Mouse (Mus musculus) MEL (cell line): ENCODE results near the gene Casp6. TPM values are rescaled to one million over a fixed set of nuclear protein-coding genes. Genes with fewer than 3 reads are reported as not detected.
A peak's percentile ranks its signal among the peaks of the same experiment; 100 is the strongest.

Source experiments
- DNase-seq: peaks from one replicate; pipeline ENCODE4 v3.0.0; 2011; ENCODE audit warnings: low read depth, low spot score
- H3K27ac ChIP-seq: 2 replicates; pipeline ENCODE4 v1.5.1; 2012; ENCODE audit warnings: low read depth, mild to moderate bottlenecking, control low read depth, low read length, moderate library complexity; ENCODE audit not compliant: control insufficient read depth
- H3K27me3 ChIP-seq, 2 experiments: fragments of 150-350 bp in 1 of 2; sonication (generic) in 1 of 2; 2 replicates each; pipeline ENCODE4 v1.6.1; 2012; ENCODE audit warnings: low read length in 2 of 2, mild to moderate bottlenecking in 2 of 2, improper control_type of control experiment in 1 of 2, moderate library complexity in 1 of 2; ENCODE audit not compliant: insufficient read depth in 2 of 2, control insufficient read depth in 1 of 2
- H3K36me3 ChIP-seq, 2 experiments: 2 replicates each; pipeline ENCODE4 v1.6.1; 2012 to 2014; ENCODE audit warnings: low read length in 2 of 2, improper control_type of control experiment in 1 of 2, inconsistent platforms in 1 of 2, mild to moderate bottlenecking in 1 of 2; ENCODE audit not compliant: insufficient read depth in 2 of 2, control insufficient read depth in 1 of 2
- H3K4me1 ChIP-seq, 2 experiments: fragments of 150-350 bp in 1 of 2; sonication (generic) in 1 of 2; 2 replicates each; pipeline ENCODE4 v1.6.1; 2012; ENCODE audit warnings: low read length in 2 of 2, improper control_type of control experiment in 1 of 2, mild to moderate bottlenecking in 1 of 2; ENCODE audit not compliant: insufficient read depth in 2 of 2, control insufficient read depth in 1 of 2
- H3K4me3 ChIP-seq, 2 experiments: fragments of 150-350 bp in 1 of 2; sonication (generic) in 1 of 2; 2 replicates each; pipeline ENCODE4 v1.5.1; 2012; ENCODE audit warnings: low read depth in 2 of 2, low read length in 2 of 2, mild to moderate bottlenecking in 2 of 2, moderate library complexity in 2 of 2, control low read depth in 1 of 2, improper control_type of control experiment in 1 of 2; ENCODE audit not compliant: control insufficient read depth in 1 of 2, insufficient read depth in 1 of 2
- H3K79me2 ChIP-seq: 2 replicates; pipeline ENCODE4 v1.6.1; 2012; ENCODE audit warnings: mild to moderate bottlenecking, low read length, moderate library complexity; ENCODE audit not compliant: control insufficient read depth, poor library complexity, insufficient read depth
- H3K9ac ChIP-seq: 2 replicates; pipeline ENCODE4 v1.6.1; 2012; ENCODE audit warnings: low read depth, mild to moderate bottlenecking, control low read depth, low read length, moderate library complexity; ENCODE audit not compliant: control insufficient read depth, poor library complexity, severe bottlenecking
- H3K9me3 ChIP-seq: fragments of 150-350 bp; sonication (generic); replicated peaks from 2 replicates; pipeline ENCODE4 v1.6.1; 2012; ENCODE audit warnings: mild to moderate bottlenecking, low read length, improper control_type of control experiment, moderate library complexity; ENCODE audit not compliant: insufficient read depth
- CHD1 ChIP-seq: IDR thresholded peaks from 2 replicates; pipeline ENCODE4 v1.6.1; 2012; ENCODE audit warnings: low read depth, mild to moderate bottlenecking, inconsistent platforms, low read length, improper control_type of control experiment
- CHD2 ChIP-seq: IDR thresholded peaks from 2 replicates; pipeline ENCODE4 v1.6.1; 2011; ENCODE audit warnings: low read length, improper control_type of control experiment
- CTCF ChIP-seq, 3 experiments: IDR thresholded peaks in 2 of 3; conservative IDR thresholded peaks in 1 of 3; 2 replicates each; pipeline ENCODE4 v1.5.1; 2011 to 2012; ENCODE audit warnings: low read length in 3 of 3, low read depth in 2 of 3, mild to moderate bottlenecking in 2 of 3, improper control_type of control experiment in 1 of 3, inconsistent platforms in 1 of 3, mixed read lengths in 1 of 3, moderate library complexity in 1 of 3; ENCODE audit not compliant: control insufficient read depth in 1 of 3, insufficient read depth in 1 of 3, poor library complexity in 1 of 3, severe bottlenecking in 1 of 3
- ELF1 ChIP-seq: IDR thresholded peaks from 2 replicates; pipeline ENCODE4 v1.6.1; 2014; ENCODE audit warnings: low read depth, mild to moderate bottlenecking, inconsistent platforms, low read length, improper control_type of control experiment, moderate library complexity
- EP300 ChIP-seq, 2 experiments: IDR thresholded peaks; 2 replicates each; pipeline ENCODE4 v1.6.1; 2011; ENCODE audit warnings: improper control_type of control experiment in 2 of 2, low read length in 2 of 2, low read depth in 1 of 2, mild to moderate bottlenecking in 1 of 2
- GATA1 ChIP-seq: IDR thresholded peaks from 2 replicates; pipeline ENCODE4 v1.6.1; 2011; ENCODE audit warnings: low read depth, low read length, improper control_type of control experiment
- HCFC1 ChIP-seq: IDR thresholded peaks from 2 replicates; pipeline ENCODE4 v1.6.1; 2012; ENCODE audit warnings: low read depth, mild to moderate bottlenecking, inconsistent platforms, low read length, improper control_type of control experiment, moderate library complexity
- JUND ChIP-seq: IDR thresholded peaks from 2 replicates; pipeline ENCODE4 v1.6.1; 2011; ENCODE audit warnings: low read depth, mild to moderate bottlenecking, improper control_type of control experiment, low read length
- KAT2A ChIP-seq: conservative IDR thresholded peaks from 2 replicates; pipeline ENCODE4 v1.6.1; 2012; ENCODE audit warnings: low read depth, low read length, improper control_type of control experiment, inconsistent platforms
- MAX ChIP-seq: IDR thresholded peaks from 2 replicates; pipeline ENCODE4 v1.6.1; 2011; ENCODE audit warnings: low read length, improper control_type of control experiment
- MXI1 ChIP-seq: IDR thresholded peaks from 2 replicates; pipeline ENCODE4 v1.6.1; 2011; ENCODE audit warnings: mild to moderate bottlenecking, low read depth, low read length, improper control_type of control experiment
- MYC ChIP-seq: IDR thresholded peaks from 2 replicates; pipeline ENCODE4 v1.6.1; 2011; ENCODE audit warnings: low read depth, mild to moderate bottlenecking, low read length, improper control_type of control experiment, moderate library complexity
- NELFE ChIP-seq: IDR thresholded peaks from 2 replicates; pipeline ENCODE4 v1.6.1; 2011; ENCODE audit warnings: low read depth, low read length, improper control_type of control experiment
- POLR2AphosphoS2 ChIP-seq: IDR thresholded peaks from 2 replicates; pipeline ENCODE4 v1.6.1; 2011; ENCODE audit warnings: low read length, improper control_type of control experiment
- TAL1 ChIP-seq: IDR thresholded peaks from 2 replicates; pipeline ENCODE4 v1.6.1; 2012; ENCODE audit warnings: mild to moderate bottlenecking, inconsistent platforms, low read length, moderate library complexity, mixed read lengths
- TBP ChIP-seq: IDR thresholded peaks from 2 replicates; pipeline ENCODE4 v1.8.0; 2011; ENCODE audit warnings: low read depth, low read length, improper control_type of control experiment
- USF2 ChIP-seq, 2 experiments: IDR thresholded peaks; 2 replicates each; pipeline ENCODE4 v1.6.1; 2011 to 2012; ENCODE audit warnings: improper control_type of control experiment in 2 of 2, low read length in 2 of 2, borderline replicate concordance in 1 of 2, inconsistent platforms in 1 of 2, low read depth in 1 of 2, mild to moderate bottlenecking in 1 of 2; ENCODE audit not compliant: insufficient read depth in 1 of 2
- ZKSCAN1 ChIP-seq: IDR thresholded peaks from 2 replicates; pipeline ENCODE4 v1.6.1; 2012; ENCODE audit warnings: low read depth, mild to moderate bottlenecking, inconsistent platforms, low read length, improper control_type of control experiment, moderate library complexity
- ZNF384 ChIP-seq: IDR thresholded peaks from 2 replicates; pipeline ENCODE4 v1.6.1; 2012; ENCODE audit warnings: low read depth, mild to moderate bottlenecking, inconsistent platforms, low read length, improper control_type of control experiment
- polyA plus RNA-seq, 2 experiments: library from polyadenylated mRNA; stranded (reverse) in 1 of 2; unstranded in 1 of 2; fragments of >175 nt in 1 of 2; fragments of >200 nt in 1 of 2; gene quantifications; 2 replicates each; pipeline versions ENCODE4 v1.2.1 to v1.2.4; 2012; ENCODE audit warnings: low replicate concordance in 2 of 2, low read depth in 1 of 2; ENCODE audit not compliant: insufficient read length in 2 of 2, insufficient read depth in 1 of 2, missing spikeins in 1 of 2
- total RNA-seq: library from RNA; depleted of rRNA; stranded (reverse); fragments of 300-350 nt; gene quantifications from 2 replicates; pipeline ENCODE4 v1.2.3, GENCODE M21; 2012

Gene Casp6
- total and polyA plus RNA-seq, 3 experiments, result 8.7 to 34.2 TPM; not detected in 1

GRCm38 (mm10) chr3:129893143-129893542 is 8.1 kb upstream of the Casp6 start:
- Histone ChIP-seq H3K79me2 (no peaks in the 10 kb centered on the region), H3K36me3 (peaks cover 0 to 20% of the 10 kb centered on the region in 2 experiments; a peak in 2 of 4 replicates)

GRCm38 (mm10) chr3:129896591-129896990 is 4.6 kb upstream of the Casp6 start:
- no peak overlapping the region for H3K27ac ChIP-seq
- H3K9ac ChIP-seq, result no peak overlapping the region
- no peaks in the 10 kb centered on the region for H3K79me2 ChIP-seq
- H3K36me3 ChIP-seq, result peaks cover 0 to 11% of the 10 kb centered on the region in 2 experiments; a peak in 2 of 4 replicates
- no peak for DNase-seq
- no peaks in the 10 kb centered on the region for H3K9me3 ChIP-seq
- H3K27me3 ChIP-seq, result no peaks in the 10 kb centered on the region
- H3K4me1 ChIP-seq, result peaks cover 0 to 7% of the 10 kb centered on the region in 2 experiments; a peak in 1 of 4 replicates
- H3K4me3 ChIP-seq, result no peak overlapping the region
- TF ChIP-seq EP300 (IDR thresholded peaks at IDR 0.05; ENCODE audit: low read depth in 1 of 2, low read length in 2 of 2) (no peak), POLR2AphosphoS2 (0 out of 2 replicates have a peak, but pooled peaks have one; percentile 50), ZNF384 (no peak)

More at GRCm38 (mm10) chr3:129893143-129893542, 8.1 kb upstream of the Casp6 start:
- Histone ChIP-seq H3K9me3 (no peaks in the 10 kb centered on the region), H3K27me3 (no peaks in the 10 kb centered on the region), H3K4me3 (no peak overlapping the region), H3K27ac (no peak overlapping the region), H3K9ac (no peak overlapping the region), H3K4me1 (no peaks in the 10 kb centered on the region)
- no peak for DNase-seq
- TF ChIP-seq ZNF384 (no peak), MXI1 (no peak), NELFE (no peak), TBP (no peak), POLR2AphosphoS2 (no peak), MYC (no peak), CHD1 (no peak), USF2 (IDR thresholded peaks at IDR 0.05; ENCODE audit: borderline replicate concordance in 1 of 2, insufficient read depth in 1 of 2, low read depth in 1 of 2, low read length in 2 of 2) (no peak), MAX (no peak), ELF1 (no peak), CHD2 (no peak), CTCF (IDR thresholded peaks at IDR 0.05 in 2 of 3, conservative IDR thresholded peaks at IDR 0.05 in 1 of 3; ENCODE audit: control insufficient read depth in 1 of 3, insufficient read depth in 1 of 3, low read depth in 2 of 3, low read length in 3 of 3, poor library complexity in 1 of 3, severe bottlenecking in 1 of 3) (no peak), JUND (no peak), TAL1 (no peak), GATA1 (no peak), KAT2A (no peak), HCFC1 (no peak), ZKSCAN1 (no peak)
